In genomic region chr10:89328876-89329275, GRCm38 (mm10) we compare ENCODE assay signal across 22 mouse cellular contexts.
"Had no signal": no experiment of that assay in that cellular context is flagged by ENCODE, and none has a peak within 500 bp of the region (broad histone marks: within the 10 kb centered on the region; RNA-seq: fewer than 3 reads in every experiment).

No protein-coding gene starts in this region.

- H3K36me3 ChIP-seq: heart, embryonic 13.5 days; heart, embryonic 15.5 days; hindbrain, embryonic 13.5 days; hindbrain, embryonic 15.5 days; kidney, embryonic 15.5 days; limb, embryonic 10.5 days; limb, embryonic 12.5 days had no signal

- H3K27ac ChIP-seq: heart, embryonic 13.5 days; heart, embryonic 15.5 days; hindbrain, embryonic 13.5 days; hindbrain, embryonic 15.5 days; hindbrain, postnatal 0 days; kidney, embryonic 15.5 days; kidney, postnatal 0 days; left cerebral cortex, adult 2 months; limb, embryonic 10.5 days; limb, embryonic 12.5 days had no signal

- H3K4me1 ChIP-seq: heart, embryonic 13.5 days; heart, embryonic 15.5 days; kidney, embryonic 15.5 days; limb, embryonic 10.5 days had no signal

- H3K4me3 ChIP-seq: heart, embryonic 13.5 days; heart, embryonic 15.5 days; hindbrain, embryonic 13.5 days; hindbrain, embryonic 15.5 days; kidney, embryonic 15.5 days; left cerebral cortex, adult 2 months; limb, embryonic 10.5 days; limb, embryonic 12.5 days had no signal

- H3K27me3 ChIP-seq: heart, embryonic 13.5 days; heart, embryonic 15.5 days; hindbrain, embryonic 15.5 days; kidney, embryonic 15.5 days; limb, embryonic 12.5 days had no signal

- H3K9me3 ChIP-seq: heart, embryonic 13.5 days; heart, embryonic 15.5 days; hindbrain, embryonic 13.5 days; hindbrain, embryonic 15.5 days; kidney, embryonic 15.5 days; limb, embryonic 10.5 days; limb, embryonic 12.5 days had no signal

- DNase-seq: forebrain, postnatal 0 days; gastrocnemius, postnatal 14 days; gastrocnemius, postnatal 36 days; heart, adult 18-20 months; heart, postnatal 14 days; heart, postnatal 36 days; kidney, adult 11 months; kidney, adult 2 months; kidney, adult 9 months; kidney, postnatal 14 days; kidney, postnatal 36 days; liver had no signal
